Mouse (Mus musculus): ENCODE measurements around the gene Slc16a1. TPM values are rescaled to one million over a fixed set of nuclear protein-coding genes. Genes with fewer than 3 reads are reported as not detected.
"Not testable (repeated sequence)": the region's sequence is repeated elsewhere in the genome, so short reads cannot be mapped to it uniquely, and the experiment has no call there.

The Slc16a1 gene
- polyA plus RNA-seq, 1 experiment from 2014 or later: 21.4 TPM

DNA sequence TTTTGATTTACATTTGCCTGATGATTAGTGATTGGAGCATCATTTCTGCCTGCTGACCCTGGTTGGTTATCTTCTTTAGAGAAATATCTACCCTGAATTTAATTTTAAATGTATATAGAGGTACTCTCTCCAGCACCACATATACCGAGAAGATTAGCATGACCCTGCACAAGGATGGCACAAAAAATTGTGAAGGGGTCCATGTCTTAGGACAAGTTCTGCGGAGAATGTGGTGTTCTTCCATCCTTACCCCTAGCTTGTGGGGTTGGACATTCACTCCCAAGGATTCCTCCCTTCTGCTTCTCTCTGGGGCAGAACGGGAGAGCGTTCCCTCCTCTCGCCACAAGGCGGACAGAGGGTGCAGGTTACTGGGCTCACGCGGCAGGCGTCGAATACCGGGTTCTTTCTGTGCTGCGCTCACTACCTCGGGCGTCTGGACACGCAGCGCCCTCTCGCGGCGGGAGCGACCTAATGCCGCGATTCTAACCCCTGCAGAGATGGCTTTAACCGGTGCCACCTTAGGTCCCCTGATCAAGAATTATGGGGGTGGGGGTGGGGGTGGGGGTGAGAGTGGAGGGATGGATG, 62.4 kb downstream of the Slc16a1 start:
- ATAC-seq (ENCODE audit: low FRiP score): peak; percentile 63; the same call in 1 of the 2 replicates
- H3K27ac ChIP-seq: no peak overlapping the region
- no peak overlapping the region for H3K9ac ChIP-seq
- 6% methylated on average over 23 of the region's 23 CpGs for WGBS
- H3K4me3 ChIP-seq: no peak overlapping the region
- H3K27me3 ChIP-seq: 0 out of 2 replicates have a peak, but pooled peaks cover 2% of the 10 kb centered on the region
- H3K36me3 ChIP-seq: no peaks in the 10 kb centered on the region
- H3K9me3 ChIP-seq (replicated peaks): no peaks in the 10 kb centered on the region
- no peak overlapping the region for H3K4me2 ChIP-seq (replicated peaks)
- H3K4me1 ChIP-seq: no peaks in the 10 kb centered on the region

DNA sequence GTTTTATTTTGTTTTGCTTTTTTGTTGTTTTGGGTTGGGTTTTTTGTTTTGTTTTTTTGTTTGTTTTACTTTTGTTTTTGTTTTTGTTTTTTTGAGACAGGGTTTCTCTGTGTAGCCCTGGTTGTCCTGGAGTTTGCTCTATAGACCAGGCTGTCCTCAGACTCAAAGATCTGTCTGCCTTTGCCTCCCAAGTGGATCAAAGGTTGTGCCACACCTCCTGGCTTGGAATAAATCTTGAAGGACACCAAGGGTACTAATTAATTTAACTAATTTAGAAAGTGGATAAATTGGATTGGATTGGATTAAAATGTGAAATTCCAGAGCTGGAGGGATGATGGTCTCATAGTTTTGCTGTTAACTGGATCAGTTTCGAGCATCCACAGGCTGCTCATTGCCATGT, 63.3 kb downstream of the Slc16a1 start:
- no peak for ATAC-seq (ENCODE audit: low FRiP score)
- WGBS: 90% methylated on average over 1 of the region's 1 CpGs
- no peaks in the 10 kb centered on the region for H3K9me3 ChIP-seq (replicated peaks)

DNA sequence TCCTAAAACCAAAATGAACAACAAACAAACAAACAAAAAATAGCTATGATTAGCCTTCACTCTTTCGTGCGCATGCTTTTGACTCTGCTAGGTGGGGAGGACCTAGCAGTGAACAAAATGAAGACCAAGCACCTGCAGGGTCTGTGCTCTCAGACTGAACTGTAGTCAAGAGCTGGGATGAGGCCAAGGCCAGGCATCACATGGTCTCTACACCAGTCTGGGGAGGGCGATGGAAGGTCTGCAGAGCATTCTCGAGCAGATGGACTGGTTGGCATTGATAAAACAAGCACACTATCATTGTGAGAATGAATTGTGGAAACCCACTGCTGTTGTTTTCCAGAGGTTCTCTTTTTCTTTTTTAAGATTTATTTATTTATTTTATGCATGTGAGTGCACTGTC, 65.5 kb downstream of the Slc16a1 start:
- H3K36me3 ChIP-seq: no peaks in the 10 kb centered on the region
- H3K9ac ChIP-seq: no peak overlapping the region
- H3K9me3 ChIP-seq (replicated peaks): no peaks in the 10 kb centered on the region
- H3K4me2 ChIP-seq (replicated peaks): no peak overlapping the region
- no peak overlapping the region for H3K4me3 ChIP-seq
- peaks cover 4% of the 10 kb centered on the region; the same call in 1 of the 2 replicates for H3K4me1 ChIP-seq
- H3K27me3 ChIP-seq: 0 out of 2 replicates have a peak, but pooled peaks cover 2% of the 10 kb centered on the region
- 93% methylated on average over 4 of the region's 4 CpGs for WGBS
- ATAC-seq (ENCODE audit: low FRiP score): no peak
- H3K27ac ChIP-seq: no peak overlapping the region

More for the DNA sequence above, 63.3 kb downstream of the Slc16a1 start:
- no peak overlapping the region for H3K9ac ChIP-seq
- no peak overlapping the region for H3K27ac ChIP-seq
- no peaks in the 10 kb centered on the region for H3K36me3 ChIP-seq
- no peaks in the 10 kb centered on the region for H3K4me1 ChIP-seq
- 0 out of 2 replicates have a peak, but pooled peaks cover 2% of the 10 kb centered on the region for H3K27me3 ChIP-seq
- no peak overlapping the region for H3K4me2 ChIP-seq (replicated peaks)
- no peak overlapping the region for H3K4me3 ChIP-seq

DNA sequence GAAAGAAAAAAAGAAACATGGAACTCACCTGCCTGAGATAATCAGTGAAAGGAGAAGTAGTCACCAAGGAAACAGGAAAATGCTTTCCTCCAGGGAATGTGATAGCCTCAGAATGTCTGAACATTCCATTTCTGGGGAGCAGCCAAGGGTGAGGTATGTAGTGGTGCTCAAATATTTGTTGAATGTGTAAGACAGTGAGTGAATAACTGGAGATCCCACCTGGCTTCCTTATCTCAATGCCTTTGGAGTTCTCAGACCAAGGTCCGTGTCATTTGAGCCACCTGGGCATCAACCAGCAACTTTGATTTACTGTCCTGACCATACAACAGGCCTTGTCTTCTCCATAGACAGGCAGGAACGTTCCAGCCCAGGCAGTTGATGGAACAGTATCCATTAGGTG, 68.0 kb downstream of the Slc16a1 start:
- H3K4me1 ChIP-seq: peaks cover 4% of the 10 kb centered on the region; the same call in 1 of the 2 replicates
- WGBS: 83% methylated on average over 2 of the region's 2 CpGs
- no peaks in the 10 kb centered on the region for H3K36me3 ChIP-seq
- no peak overlapping the region for H3K4me2 ChIP-seq (replicated peaks)
- no peak overlapping the region for H3K4me3 ChIP-seq
- no peak overlapping the region for H3K9ac ChIP-seq
- no peaks in the 10 kb centered on the region for H3K27me3 ChIP-seq
- no peak overlapping the region for H3K27ac ChIP-seq
- ATAC-seq (ENCODE audit: low FRiP score): no peak
- no peaks in the 10 kb centered on the region for H3K9me3 ChIP-seq (replicated peaks)

DNA sequence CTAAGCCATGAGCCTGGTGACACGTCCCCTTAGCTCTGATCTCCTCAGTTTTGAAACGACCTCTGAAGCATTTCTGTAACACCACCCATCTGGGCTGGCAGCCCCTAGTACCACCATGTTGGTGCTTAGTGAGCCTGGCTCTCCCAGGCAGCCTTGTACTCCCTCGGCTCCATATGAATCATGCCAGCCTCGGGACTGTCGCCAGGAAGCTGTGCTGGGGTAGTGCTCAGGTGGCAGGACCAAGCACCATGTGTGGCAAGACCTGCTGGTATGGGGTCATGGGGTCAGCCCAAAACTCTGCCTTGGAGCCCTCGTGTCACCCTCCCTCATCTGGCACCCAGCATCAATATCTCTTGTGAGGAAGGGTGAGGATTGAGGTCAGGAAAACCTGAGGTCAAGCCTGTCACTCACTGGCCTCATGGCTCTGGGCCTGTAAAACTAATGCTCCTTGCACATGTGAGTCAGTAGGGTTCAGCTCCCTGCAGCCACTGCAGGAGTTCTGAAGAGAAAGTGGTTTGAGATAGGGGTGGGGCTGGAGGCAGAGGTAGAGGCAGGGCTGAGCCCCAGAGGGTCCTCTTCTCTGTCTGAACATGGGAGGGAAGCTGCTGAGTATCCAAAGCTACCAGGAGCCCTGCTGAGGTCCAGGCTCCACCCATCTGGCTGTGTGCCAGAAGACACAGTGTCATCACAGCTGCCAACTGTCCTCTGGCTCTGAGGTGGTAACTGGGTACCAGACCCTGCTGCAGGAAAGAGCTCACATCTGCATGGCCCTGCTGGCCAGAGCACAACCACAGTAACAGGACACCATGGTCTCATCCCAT, 68.7 kb downstream of the Slc16a1 start:
- ATAC-seq (ENCODE audit: low FRiP score): peak; percentile 35; the same call in 1 of the 2 replicates
- not testable (repeated sequence) for H3K27ac ChIP-seq; H3K9ac ChIP-seq; H3K4me3 ChIP-seq; H3K4me2 ChIP-seq (replicated peaks); H3K9me3 ChIP-seq (replicated peaks); H3K36me3 ChIP-seq; H3K4me1 ChIP-seq; H3K27me3 ChIP-seq
- WGBS: 70% methylated on average over 6 of the region's 6 CpGs

DNA sequence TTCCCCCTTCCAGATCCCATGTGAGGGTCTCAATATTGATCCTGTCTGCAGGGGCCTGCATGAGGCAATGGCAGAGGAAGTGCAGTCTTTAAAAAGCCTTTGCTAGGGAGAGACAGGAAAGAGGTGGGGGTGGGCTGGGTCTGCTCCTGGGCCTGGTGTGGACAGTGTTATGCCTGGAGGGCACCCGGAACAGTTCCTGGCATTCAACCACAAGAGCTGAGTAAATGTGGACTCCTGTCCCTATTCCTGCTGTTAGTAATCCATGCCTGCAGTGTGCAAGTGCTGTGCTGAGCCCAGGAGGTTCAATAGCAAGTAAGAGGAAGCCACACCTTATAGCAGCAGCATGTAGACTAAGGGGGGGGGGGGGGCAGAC, 69.3 kb downstream of the Slc16a1 start:
- ATAC-seq (ENCODE audit: low FRiP score): peak; percentile 8; the same call in 1 of the 2 replicates
- not testable (repeated sequence) for H3K4me2 ChIP-seq (replicated peaks); H3K4me1 ChIP-seq; H3K27ac ChIP-seq; H3K9me3 ChIP-seq (replicated peaks); H3K4me3 ChIP-seq; H3K27me3 ChIP-seq; H3K36me3 ChIP-seq; H3K9ac ChIP-seq
- 73% methylated on average over 1 of the region's 1 CpGs for WGBS

Other genes starting within 250 kb of the Slc16a1 start
- gene Lrig2, start 126.8 kb upstream of the Slc16a1 start, polyA plus RNA-seq (2016; fragmentation: Nextera tagmentation; extraction: Ambion mirVana): 35.2 and 37.1 TPM in 2 replicates
- 1.4 and 2.0 TPM in 2 replicates for gene Ppm1j, start 142.4 kb downstream of the Slc16a1 start, polyA plus RNA-seq (2016; fragmentation: Nextera tagmentation; extraction: Ambion mirVana)
- 0.06 TPM in 1 of 2 replicates, not detected in the other for gene Fam19a3, start 143.2 kb downstream of the Slc16a1 start, polyA plus RNA-seq (2016; fragmentation: Nextera tagmentation; extraction: Ambion mirVana)
- gene Rhoc, start 149.7 kb downstream of the Slc16a1 start, polyA plus RNA-seq (2016; fragmentation: Nextera tagmentation; extraction: Ambion mirVana): 112 and 121 TPM in 2 replicates
- gene Mov10, start 179.9 kb downstream of the Slc16a1 start, polyA plus RNA-seq (2016; fragmentation: Nextera tagmentation; extraction: Ambion mirVana): 27.1 and 38.0 TPM in 2 replicates
- gene St7l, start 225.3 kb downstream of the Slc16a1 start, polyA plus RNA-seq (2016; fragmentation: Nextera tagmentation; extraction: Ambion mirVana): 38.3 and 42.5 TPM in 2 replicates
- 201 and 208 TPM in 2 replicates for gene Capza1, start 225.8 kb downstream of the Slc16a1 start, polyA plus RNA-seq (2016; fragmentation: Nextera tagmentation; extraction: Ambion mirVana)